In the genomic region with DNA sequence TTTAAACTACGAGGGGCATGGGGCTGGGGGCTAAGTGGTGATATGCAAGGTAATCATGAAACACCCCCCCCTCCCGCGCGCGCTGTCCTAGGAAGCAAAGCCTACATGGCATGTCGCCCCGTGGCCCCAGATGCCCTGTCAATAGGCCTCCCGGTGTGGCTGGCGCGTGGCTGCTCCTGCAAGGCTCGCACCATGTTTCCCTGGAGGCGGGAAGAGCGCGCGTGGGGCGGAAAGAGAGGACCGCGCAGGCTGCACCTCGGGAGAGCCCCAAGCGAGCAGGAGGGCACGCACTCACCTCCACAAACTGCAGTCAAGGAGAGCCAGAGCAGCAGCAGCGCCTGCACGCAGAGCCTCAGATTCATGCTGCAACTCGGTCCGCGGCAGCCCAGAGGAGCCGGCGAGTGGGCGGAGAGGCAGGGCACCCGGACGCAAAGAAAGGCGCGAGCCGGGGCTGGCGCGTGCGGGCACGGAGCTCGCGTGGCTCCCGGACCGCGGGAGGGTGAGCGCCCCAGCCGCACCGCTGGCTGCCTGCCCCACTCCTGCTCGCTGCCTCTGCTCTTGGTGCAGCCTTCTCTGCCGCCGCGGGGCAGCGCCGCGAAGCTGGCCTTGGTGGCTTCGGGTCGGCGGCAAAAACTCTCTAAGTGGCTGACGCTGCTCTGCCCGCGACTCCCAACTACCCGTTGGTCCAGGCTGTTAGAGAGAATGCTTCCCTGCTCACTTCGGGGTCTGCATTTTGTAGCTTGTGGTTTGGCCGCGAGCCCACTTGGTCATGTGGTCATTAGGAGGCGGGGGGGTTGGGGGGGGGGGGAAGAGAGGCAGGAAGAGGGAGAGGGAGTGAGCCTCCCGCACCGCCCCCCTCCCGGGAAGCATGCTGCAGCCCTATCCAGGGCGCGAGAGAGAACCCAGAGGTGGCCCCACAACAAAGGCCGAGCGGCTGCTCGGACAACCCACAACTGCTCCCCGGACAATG, we compare ENCODE assay signal across 9 mouse cellular contexts. TPM values are rescaled to one million over a fixed set of nuclear protein-coding genes. Genes with fewer than 3 reads are reported as not detected.
A peak's percentile ranks its signal among the peaks of the same experiment; 100 is the strongest.
DNase-seq lines count a peak whose midpoint lies in the region; ATAC-seq and TF ChIP-seq lines count a peak whose summit lies in the region.
"Had no signal": no experiment of that assay in that cellular context is flagged by ENCODE, and none has a peak within 500 bp of the region (broad histone marks: within the 10 kb centered on the region; RNA-seq: fewer than 3 reads in every experiment).

Gene Apln (minus strand): TSS at position 710 of the 970 bp plus-strand sequence.

- no peaks in the 10 kb centered on the region for H3K9me3 ChIP-seq in forebrain, embryonic 15.5 days
- no peaks in the 10 kb centered on the region for H3K9me3 ChIP-seq in hindbrain, embryonic 16.5 days (ENCODE audit: control insufficient read depth, low read length)
- H3K9me3 ChIP-seq in midbrain, embryonic 11.5 days (ENCODE audit: control insufficient read depth, low read length): no peaks in the 10 kb centered on the region

- TF ChIP-seq POLR2A in testis, adult 2 months (IDR thresholded peaks at IDR 0.05; ENCODE audit: control insufficient read depth, low read depth, low read length): no peak

- H3K27ac ChIP-seq in forebrain, embryonic 15.5 days (replicated peaks): 0 out of 2 replicates have a peak within 1 kb of the TSS, but pooled peaks have one; percentile 33
- H3K27ac ChIP-seq in hindbrain, embryonic 16.5 days (ENCODE audit: low read depth, low read length): no peak within 1 kb of the TSS
- no peak within 1 kb of the TSS for H3K27ac ChIP-seq in midbrain, embryonic 11.5 days (ENCODE audit: low read depth, low read length)
- H3K27ac ChIP-seq in testis, adult 2 months (ENCODE audit: control insufficient read depth, insufficient read depth, low read depth, low read length): 0 out of 2 replicates have a peak within 1 kb of the TSS, but pooled peaks have one; percentile 49

- peak within 1 kb of the TSS; percentile 89 for H3K4me2 ChIP-seq in forebrain, embryonic 15.5 days (replicated peaks)
- peak within 1 kb of the TSS; percentile 88 for H3K4me2 ChIP-seq in hindbrain, embryonic 16.5 days (ENCODE audit: low read length)
- H3K4me2 ChIP-seq in midbrain, embryonic 11.5 days: peak within 1 kb of the TSS; percentile 61

- peaks cover 12% of the 10 kb centered on the region for H3K4me1 ChIP-seq in forebrain, embryonic 15.5 days
- peaks cover 2% of the 10 kb centered on the region for H3K4me1 ChIP-seq in hindbrain, embryonic 16.5 days (ENCODE audit: control insufficient read depth, insufficient read depth, low read depth, low read length)
- no peaks in the 10 kb centered on the region for H3K4me1 ChIP-seq in midbrain, embryonic 11.5 days (ENCODE audit: control insufficient read depth, insufficient read depth, low read length)
- H3K4me1 ChIP-seq in testis, adult 2 months (ENCODE audit: control insufficient read depth, insufficient read depth, low read length): peaks cover 11% of the 10 kb centered on the region

- no peaks in the 10 kb centered on the region for H3K27me3 ChIP-seq in forebrain, embryonic 15.5 days
- H3K27me3 ChIP-seq in hindbrain, embryonic 16.5 days (replicated peaks; ENCODE audit: control insufficient read depth, insufficient read depth, low read length): no peaks in the 10 kb centered on the region; the same call in 1 of the 2 replicates
- peaks cover 14% of the 10 kb centered on the region for H3K27me3 ChIP-seq in midbrain, embryonic 11.5 days (ENCODE audit: control insufficient read depth, insufficient read depth, low read length)
- H3K27me3 ChIP-seq in testis, adult 2 months (ENCODE audit: control insufficient read depth, insufficient read depth, low read length): no peaks in the 10 kb centered on the region

- peak; percentile 33; the same call in 1 of the 2 replicates for ATAC-seq in cerebellum, adult (ENCODE audit: insufficient number of reproducible peaks, low FRiP score, low TSS enrichment)
- ATAC-seq in forebrain, embryonic 15.5 days (replicated peaks): peak; percentile 75
- ATAC-seq in hindbrain, embryonic 16.5 days: peak; percentile 75
- peak; percentile 81 for ATAC-seq in midbrain, embryonic 11.5 days (ENCODE audit: low FRiP score)

- H3K4me3 ChIP-seq in forebrain, embryonic 15.5 days: peak within 1 kb of the TSS; percentile 50
- peak within 1 kb of the TSS; percentile 50 for H3K4me3 ChIP-seq in hindbrain, embryonic 16.5 days (ENCODE audit: low read length)
- H3K4me3 ChIP-seq in midbrain, embryonic 11.5 days (ENCODE audit: low read depth, low read length): peak within 1 kb of the TSS; percentile 41
- peak within 1 kb of the TSS; percentile 56 for H3K4me3 ChIP-seq in testis, adult 2 months (ENCODE audit: control insufficient read depth, low read depth, low read length)

- peak; percentile 88 for DNase-seq in heart, adult 11 months
- DNase-seq in heart, postnatal 25 days (ENCODE audit: low spot score): no peak
- peak; percentile 42 for DNase-seq in left cerebral cortex, postnatal 4 days
- peak; percentile 90 for DNase-seq in midbrain, embryonic 11.5 days (ENCODE audit: low spot score, missing footprints)

- intact Hi-C loops in heart, postnatal 25 days (cut with DNase I): no loop called here
- intact Hi-C loops in left cerebral cortex, postnatal 4 days (cut with DNase I): no loop called here

- TF ChIP-seq CTCF in testis, adult 2 months (IDR thresholded peaks at IDR 0.05; ENCODE audit: control insufficient read depth, insufficient read depth, insufficient replicate concordance, low read depth, low read length): no peak

- 25% methylated on average over 72 of the region's 73 CpGs for WGBS in forebrain, embryonic 15.5 days
- 26% methylated on average over 51 of the region's 73 CpGs for WGBS in hindbrain, embryonic 16.5 days
- WGBS in midbrain, embryonic 11.5 days: 21% methylated on average over 64 of the region's 73 CpGs

- H3K9ac ChIP-seq in forebrain, embryonic 15.5 days (replicated peaks): peak within 1 kb of the TSS; percentile 51
- peak within 1 kb of the TSS; percentile 61 for H3K9ac ChIP-seq in hindbrain, embryonic 16.5 days (ENCODE audit: low read depth, low read length)
- peak within 1 kb of the TSS; percentile 63 for H3K9ac ChIP-seq in midbrain, embryonic 11.5 days (ENCODE audit: low read length)

- H3K36me3 ChIP-seq in forebrain, embryonic 15.5 days: no peaks in the 10 kb centered on the region
- no peaks in the 10 kb centered on the region for H3K36me3 ChIP-seq in hindbrain, embryonic 16.5 days (ENCODE audit: control insufficient read depth, insufficient read depth, low read length)
- H3K36me3 ChIP-seq in midbrain, embryonic 11.5 days (ENCODE audit: control insufficient read depth, insufficient read depth, low read length): no peaks in the 10 kb centered on the region
- H3K36me3 ChIP-seq in testis, adult 2 months (ENCODE audit: control insufficient read depth, insufficient read depth, low read length): no peaks in the 10 kb centered on the region

RNA-seq across cellular contexts. Expression of gene Apln, which starts in this region (rescaled TPM):
- total RNA-seq in heart, postnatal 25 days (2021): 10 to 100 TPM in 1 of 2 experiments, 1 to 10 TPM in 1; 9.3 to 17.0 TPM
- 4.6 and 5.1 TPM in 2 replicates for polyA plus RNA-seq in forebrain, embryonic 15.5 days (2015; fragmentation: Nextera tagmentation; extraction: Ambion mirVana)
- polyA plus RNA-seq in hindbrain, embryonic 16.5 days (2015; fragmentation: Nextera tagmentation; extraction: Ambion mirVana): 4.7 and 5.0 TPM in 2 replicates
- total RNA-seq in left cerebral cortex, postnatal 4 days (2021): 10 to 100 TPM in 1 of 2 experiments, 1 to 10 TPM in 1; 9.2 to 11.1 TPM
- 2.7 and 2.9 TPM in 2 replicates for polyA plus RNA-seq in midbrain, embryonic 11.5 days (2014; fragmentation: Nextera tagmentation; extraction: Ambion mirVana)
- polyA plus RNA-seq in testis, adult 2 months (2012; rRNA removed): 1.4 and 2.6 TPM in 2 replicates
- total RNA-seq: MEL had no signal

Comparison
In these comparisons a context has a peak if more than half of its experiments do, and no peak if none do; other contexts are left out.
1. H3K27ac ChIP-seq: peak in forebrain, embryonic 15.5 days (single experiment) and testis, adult 2 months (single experiment); none in hindbrain, embryonic 16.5 days (single experiment) and midbrain, embryonic 11.5 days (single experiment).
2. Peak in every context shown above with its lines, with median percentiles within 50 percentile points of each other: ATAC-seq, H3K4me2 ChIP-seq, H3K4me3 ChIP-seq and H3K9ac ChIP-seq.